Comparison of ENCODE assay signal across 26 mouse cellular contexts in genomic region chr14:89236501-89236900, GRCm38 (mm10).
DNase-seq lines count a peak whose midpoint lies in the region; ATAC-seq lines count a peak whose summit lies in the region.
"Had no signal": no experiment of that assay in that cellular context is flagged by ENCODE, and none has a peak within 500 bp of the region (broad histone marks: within the 10 kb centered on the region; RNA-seq: fewer than 3 reads in every experiment).

No protein-coding gene starts in this region.

- WGBS in liver, embryonic 15.5 days (ENCODE audit: insufficient replicate concordance) = 48% methylated on average over 3 of the region's 3 CpGs

- H3K36me3 ChIP-seq in liver, embryonic 15.5 days (replicated peaks) = no peaks in the 10 kb centered on the region
- H3K36me3 ChIP-seq: embryonic facial prominence, embryonic 10.5 days; embryonic facial prominence, embryonic 13.5 days; heart, embryonic 10.5 days; heart, embryonic 13.5 days; hindbrain, embryonic 12.5 days; hindbrain, embryonic 15.5 days had no signal

- H3K27me3 ChIP-seq in liver, embryonic 15.5 days = no peaks in the 10 kb centered on the region
- H3K27me3 ChIP-seq: embryonic facial prominence, embryonic 13.5 days; heart, embryonic 13.5 days; hindbrain, embryonic 12.5 days; hindbrain, embryonic 15.5 days had no signal

- intact Hi-C loops in heart, postnatal 36 days (cut with DNase I) = no loop called here

- H3K4me1 ChIP-seq in liver, embryonic 15.5 days (replicated peaks) = no peaks in the 10 kb centered on the region
- H3K4me1 ChIP-seq: embryonic facial prominence, embryonic 10.5 days; embryonic facial prominence, embryonic 13.5 days; heart, embryonic 10.5 days; heart, embryonic 13.5 days; hindbrain, embryonic 12.5 days; hindbrain, embryonic 15.5 days had no signal

- H3K4me3 ChIP-seq in liver, embryonic 15.5 days (replicated peaks) = no peak overlapping the region
- H3K4me3 ChIP-seq: embryonic facial prominence, embryonic 10.5 days; embryonic facial prominence, embryonic 13.5 days; heart, adult 2 months; heart, embryonic 10.5 days; heart, embryonic 13.5 days; hindbrain, embryonic 12.5 days; hindbrain, embryonic 15.5 days had no signal

- H3K27ac ChIP-seq in liver, embryonic 15.5 days (replicated peaks) = no peak overlapping the region
- H3K27ac ChIP-seq: embryonic facial prominence, embryonic 10.5 days; embryonic facial prominence, embryonic 13.5 days; heart, adult 2 months; heart, embryonic 10.5 days; heart, embryonic 13.5 days; hindbrain, embryonic 12.5 days; hindbrain, embryonic 15.5 days had no signal

- peak; percentile 37; the same call in 1 of the 2 replicates for ATAC-seq in liver, embryonic 15.5 days (ENCODE audit: insufficient read depth)
- ATAC-seq: forebrain, embryonic 14.5 days; forebrain, postnatal 0 days; Patski had no signal

- DNase-seq in heart, adult 11 months = peak; percentile 33
- DNase-seq in heart, postnatal 36 days = no peak
- DNase-seq in CD4-positive helper T cell, adult 2 months (ENCODE audit: low read depth, low spot score) = peak; percentile 3
- DNase-seq in c-Kit-positive CD71-positive TER-119-positive erythroid progenitor cells, embryonic 14.5 days (ENCODE audit: low spot score) = peak; percentile 5
- no peak for DNase-seq in urinary bladder, postnatal 10 days (ENCODE audit: low spot score)
- no peak for DNase-seq in spleen, postnatal 10 days (ENCODE audit: low spot score in 2 of 2)
- DNase-seq: adrenal gland, adult 2 months; adrenal gland, postnatal 14 days; cerebellum, adult 11-12 months; cerebellum, adult 8-10 months; cerebellum, postnatal 10 days; cerebellum, postnatal 36 days; embryo, embryonic 11 days; forebrain, postnatal 0 days; gastrocnemius, postnatal 25 days; heart, adult 2 months; heart, postnatal 14 days had no signal

- H3K9ac ChIP-seq in liver, embryonic 15.5 days = no peak overlapping the region
- H3K9ac ChIP-seq: embryonic facial prominence, embryonic 13.5 days; forebrain, postnatal 0 days; heart, embryonic 13.5 days; hindbrain, embryonic 12.5 days; hindbrain, embryonic 15.5 days had no signal

- H3K9me3 ChIP-seq in liver, embryonic 15.5 days (replicated peaks) = no peaks in the 10 kb centered on the region
- H3K9me3 ChIP-seq: embryonic facial prominence, embryonic 10.5 days; embryonic facial prominence, embryonic 13.5 days; heart, embryonic 10.5 days; heart, embryonic 13.5 days; hindbrain, embryonic 12.5 days; hindbrain, embryonic 15.5 days had no signal

- H3K4me2 ChIP-seq in liver, embryonic 15.5 days = no peak overlapping the region
- H3K4me2 ChIP-seq: embryonic facial prominence, embryonic 13.5 days; heart, embryonic 13.5 days; hindbrain, embryonic 12.5 days; hindbrain, embryonic 15.5 days had no signal

Comparison
In these comparisons a context has a peak if more than half of its experiments do, and no peak if none do; other contexts are left out.
1. DNase-seq: peak in heart, adult 11 months (single experiment), CD4-positive helper T cell, adult 2 months (single experiment) and c-Kit-positive CD71-positive TER-119-positive erythroid progenitor cells, embryonic 14.5 days (single experiment); none in heart, postnatal 36 days (0 of 2), urinary bladder, postnatal 10 days (single experiment) and spleen, postnatal 10 days (0 of 2).